Mouse (Mus musculus): ENCODE data around the gene Ppp2r5c. TPM values are rescaled to one million over a fixed set of nuclear protein-coding genes. Genes with fewer than 3 reads are reported as not detected.

Gene Ppp2r5c
- polyA plus RNA-seq, 1 experiment from 2014 or later: 66.0 TPM

- Histone ChIP-seq H3K4me2 (no peak overlapping the region), H3K9ac (no peak overlapping the region), H3K36me3 (replicated peaks) (peaks cover 89% of the 10 kb centered on the region), H3K27ac (replicated peaks) (no peak overlapping the region), H3K4me3 (replicated peaks) (no peak overlapping the region), H3K9me3 (replicated peaks) (no peaks in the 10 kb centered on the region), H3K27me3 (no peaks in the 10 kb centered on the region), H3K4me1 (replicated peaks) (0 out of 2 replicates have a peak, but pooled peaks cover 3% of the 10 kb centered on the region)
- 91% methylated on average over 7 of the region's 7 CpGs for WGBS (ENCODE audit: insufficient replicate concordance)
- no peak for ATAC-seq (ENCODE audit: insufficient read depth)
These were observed 111.3 kb downstream of the Ppp2r5c start for GRCm38 (mm10) chr12:110558175-110558574.

DNA sequence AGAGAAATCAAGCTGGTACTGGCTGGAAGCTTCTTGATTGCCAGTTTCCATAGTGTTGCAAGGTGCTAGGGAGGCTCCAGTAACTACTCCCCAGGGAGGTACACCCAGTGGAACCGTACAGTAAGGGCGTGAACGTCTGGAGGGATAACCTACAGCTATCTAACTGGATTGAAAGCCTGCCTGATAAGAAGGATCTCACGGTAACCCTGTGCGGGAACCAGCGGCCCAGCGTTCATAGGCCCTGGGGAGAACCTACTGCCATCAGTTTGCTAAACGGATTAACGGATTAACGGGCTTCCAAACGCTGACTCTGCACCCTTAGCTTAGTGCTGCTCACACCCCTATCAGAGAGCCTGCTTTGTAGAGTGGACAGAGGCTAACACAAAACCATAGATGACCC is 116.5 kb downstream of the Ppp2r5c start:
- Histone ChIP-seq H3K4me1 (replicated peaks) (peaks cover 22% of the 10 kb centered on the region; the same call in 1 of the 2 replicates), H3K27ac (replicated peaks) (no peak overlapping the region), H3K27me3 (no peaks in the 10 kb centered on the region), H3K9me3 (replicated peaks) (no peaks in the 10 kb centered on the region), H3K9ac (no peak overlapping the region), H3K4me3 (replicated peaks) (no peak overlapping the region), H3K4me2 (no peak overlapping the region), H3K36me3 (replicated peaks) (peaks cover 87% of the 10 kb centered on the region)
- ATAC-seq (ENCODE audit: insufficient read depth): peak; percentile 62
- 67% methylated on average over 11 of the region's 11 CpGs for WGBS (ENCODE audit: insufficient replicate concordance)

GRCm38 (mm10) chr12:110564848-110565247 is 117.9 kb downstream of the Ppp2r5c start:
- Histone ChIP-seq H3K36me3 (replicated peaks) (peaks cover 87% of the 10 kb centered on the region), H3K9me3 (replicated peaks) (no peaks in the 10 kb centered on the region), H3K27me3 (no peaks in the 10 kb centered on the region), H3K4me3 (replicated peaks) (no peak overlapping the region), H3K4me2 (no peak overlapping the region), H3K9ac (no peak overlapping the region), H3K4me1 (replicated peaks) (peaks cover 22% of the 10 kb centered on the region; the same call in 1 of the 2 replicates), H3K27ac (replicated peaks) (peak overlapping the region; percentile 11)
- ATAC-seq (ENCODE audit: insufficient read depth): peak; percentile 81
- WGBS (ENCODE audit: insufficient replicate concordance): 77% methylated on average over 11 of the region's 11 CpGs

DNA sequence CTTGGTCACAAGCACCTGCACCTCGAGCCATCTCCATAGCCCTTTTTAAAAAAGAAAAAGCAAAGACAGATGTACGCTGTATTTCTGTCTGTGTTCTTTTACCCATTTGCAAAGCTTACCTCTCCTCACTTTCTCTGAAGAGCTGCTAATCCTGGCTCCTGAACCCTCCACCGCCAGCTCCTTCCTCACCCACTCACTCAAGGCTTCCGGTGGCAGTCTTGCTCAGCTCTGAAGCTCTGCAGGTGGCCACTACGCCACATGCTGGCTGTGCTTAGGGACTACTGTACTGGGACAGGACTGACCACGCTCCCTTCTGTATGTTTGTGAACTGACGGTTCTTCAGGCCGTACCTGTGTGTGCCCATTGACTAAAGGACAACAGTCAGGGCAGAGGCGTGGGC is 119.4 kb downstream of the Ppp2r5c start:
- Histone ChIP-seq H3K4me3 (replicated peaks) (no peak overlapping the region), H3K27ac (replicated peaks) (no peak overlapping the region), H3K9me3 (replicated peaks) (no peaks in the 10 kb centered on the region), H3K36me3 (replicated peaks) (peaks cover 87% of the 10 kb centered on the region), H3K4me1 (replicated peaks) (peaks cover 22% of the 10 kb centered on the region; the same call in 1 of the 2 replicates), H3K9ac (no peak overlapping the region), H3K27me3 (no peaks in the 10 kb centered on the region), H3K4me2 (no peak overlapping the region)
- no peak for ATAC-seq (ENCODE audit: insufficient read depth)
- 83% methylated on average over 9 of the region's 9 CpGs for WGBS (ENCODE audit: insufficient replicate concordance)

GRCm38 (mm10) chr12:110571050-110571449 is 124.1 kb downstream of the Ppp2r5c start:
- no peak overlapping the region for H3K27ac ChIP-seq (replicated peaks)
- peaks cover 64% of the 10 kb centered on the region for H3K36me3 ChIP-seq (replicated peaks)
- no peaks in the 10 kb centered on the region for H3K27me3 ChIP-seq
- no peak for ATAC-seq (ENCODE audit: insufficient read depth)
- no peak overlapping the region for H3K4me2 ChIP-seq
- H3K9me3 ChIP-seq (replicated peaks): no peaks in the 10 kb centered on the region
- no peaks in the 10 kb centered on the region for H3K4me1 ChIP-seq (replicated peaks)
- no peak overlapping the region for H3K9ac ChIP-seq
- 82% methylated on average over 10 of the region's 10 CpGs for whole genome bisulfite sequencing (ENCODE audit: insufficient replicate concordance)
- H3K4me3 ChIP-seq (replicated peaks): no peak overlapping the region

DNA sequence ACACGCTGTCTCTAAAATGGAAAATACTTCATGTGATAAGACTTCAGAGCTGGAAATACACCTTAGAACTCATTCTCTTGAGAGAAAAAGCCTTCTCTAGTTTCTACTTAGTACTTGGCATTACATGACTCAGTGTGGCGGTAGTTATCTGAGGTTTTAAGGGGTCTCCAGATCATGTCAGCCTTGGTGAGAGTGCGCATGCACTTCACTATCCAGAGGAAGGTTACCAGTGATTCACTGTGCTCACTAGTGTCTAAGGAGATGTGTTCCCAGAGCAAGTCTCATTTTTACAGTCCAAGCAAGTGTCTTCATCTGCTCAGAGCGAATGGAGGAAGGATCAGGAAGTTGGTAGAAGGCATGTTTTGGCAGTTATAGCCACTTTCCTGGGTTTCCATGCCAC is 125.4 kb downstream of the Ppp2r5c start:
- H3K9ac ChIP-seq: no peak overlapping the region
- no peak overlapping the region for H3K4me3 ChIP-seq (replicated peaks)
- no peak overlapping the region for H3K4me2 ChIP-seq
- 85% methylated on average over 4 of the region's 4 CpGs for WGBS (ENCODE audit: insufficient replicate concordance)
- no peaks in the 10 kb centered on the region for H3K4me1 ChIP-seq (replicated peaks)
- no peak overlapping the region for H3K27ac ChIP-seq (replicated peaks)
- H3K27me3 ChIP-seq: no peaks in the 10 kb centered on the region
- H3K36me3 ChIP-seq (replicated peaks): peaks cover 53% of the 10 kb centered on the region
- ATAC-seq (ENCODE audit: insufficient read depth): no peak
- no peaks in the 10 kb centered on the region for H3K9me3 ChIP-seq (replicated peaks)

- no peak overlapping the region for H3K4me3 ChIP-seq (replicated peaks)
These were observed 126.7 kb downstream of the Ppp2r5c start for GRCm38 (mm10) chr12:110573635-110574034.

GRCm38 (mm10) chr12:110575926-110576325 is 129.0 kb downstream of the Ppp2r5c start:
- Histone ChIP-seq H3K4me1 (replicated peaks) (no peaks in the 10 kb centered on the region), H3K4me2 (no peak overlapping the region), H3K27me3 (no peaks in the 10 kb centered on the region), H3K36me3 (replicated peaks) (peaks cover 27% of the 10 kb centered on the region), H3K4me3 (replicated peaks) (no peak overlapping the region), H3K27ac (replicated peaks) (no peak overlapping the region), H3K9me3 (replicated peaks) (no peaks in the 10 kb centered on the region), H3K9ac (no peak overlapping the region)
- no peak for ATAC-seq (ENCODE audit: insufficient read depth)
- WGBS (ENCODE audit: insufficient replicate concordance): 71% methylated on average over 4 of the region's 4 CpGs

More at GRCm38 (mm10) chr12:110573635-110574034, 126.7 kb downstream of the Ppp2r5c start:
- Histone ChIP-seq H3K27ac (replicated peaks) (no peak overlapping the region), H3K9me3 (replicated peaks) (no peaks in the 10 kb centered on the region), H3K4me2 (no peak overlapping the region), H3K9ac (no peak overlapping the region), H3K36me3 (replicated peaks) (peaks cover 40% of the 10 kb centered on the region), H3K27me3 (no peaks in the 10 kb centered on the region), H3K4me1 (replicated peaks) (no peaks in the 10 kb centered on the region)
- 68% methylated on average over 8 of the region's 8 CpGs for WGBS (ENCODE audit: insufficient replicate concordance)
- no peak for ATAC-seq (ENCODE audit: insufficient read depth)

DNA sequence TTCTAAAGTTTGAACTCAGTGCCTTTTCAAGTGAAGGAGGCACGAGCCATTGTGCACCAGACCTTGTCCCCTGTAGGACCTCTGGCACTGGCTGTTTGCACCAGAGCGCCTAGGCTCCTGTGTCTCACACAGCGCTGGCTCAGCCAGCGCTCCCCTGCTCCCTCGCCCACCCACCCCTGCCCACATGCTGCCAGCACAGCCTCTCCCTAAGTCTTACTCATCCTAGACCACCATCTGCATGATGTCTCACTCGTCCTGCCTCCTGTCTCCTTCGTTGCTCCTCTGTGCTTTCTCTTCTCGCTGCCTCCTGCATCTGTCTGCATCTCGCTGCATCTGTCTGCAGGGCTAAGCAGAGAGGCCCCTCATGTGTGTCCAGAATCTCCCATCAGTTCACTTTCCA is 131.4 kb downstream of the Ppp2r5c start:
- no peak overlapping the region for H3K4me2 ChIP-seq
- H3K27ac ChIP-seq (replicated peaks): no peak overlapping the region
- WGBS (ENCODE audit: insufficient replicate concordance): 82% methylated on average over 9 of the region's 9 CpGs
- H3K4me3 ChIP-seq (replicated peaks): no peak overlapping the region
- no peaks in the 10 kb centered on the region for H3K4me1 ChIP-seq (replicated peaks)
- no peaks in the 10 kb centered on the region for H3K27me3 ChIP-seq
- H3K9me3 ChIP-seq (replicated peaks): no peaks in the 10 kb centered on the region
- no peak for ATAC-seq (ENCODE audit: insufficient read depth)
- peaks cover 13% of the 10 kb centered on the region; the same call in 1 of the 2 replicates for H3K36me3 ChIP-seq (replicated peaks)
- H3K9ac ChIP-seq: no peak overlapping the region

DNA sequence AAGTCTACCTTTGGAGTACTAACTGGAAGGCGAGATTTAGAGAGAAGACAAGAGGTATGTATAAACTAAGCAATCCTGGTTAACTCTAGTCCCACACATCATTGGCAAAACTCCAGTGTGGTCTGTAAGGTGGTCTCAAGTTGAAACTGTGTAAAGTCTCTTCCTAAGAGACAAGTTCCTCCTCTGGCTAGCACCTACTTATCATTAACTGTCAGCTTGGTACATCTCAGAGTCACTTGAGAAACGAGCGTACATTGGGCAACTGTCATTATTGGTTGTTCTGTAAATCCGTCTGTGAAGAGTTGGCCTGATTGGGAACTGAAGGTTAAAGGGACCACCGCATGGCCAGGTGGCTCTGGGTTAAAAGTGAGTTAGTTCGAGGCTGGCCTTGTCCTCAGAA is 141.7 kb downstream of the Ppp2r5c start:
- Histone ChIP-seq H3K9ac (no peak overlapping the region), H3K36me3 (replicated peaks) (no peaks in the 10 kb centered on the region), H3K4me3 (replicated peaks) (no peak overlapping the region), H3K4me1 (replicated peaks) (peaks cover 29% of the 10 kb centered on the region), H3K27ac (replicated peaks) (no peak overlapping the region), H3K27me3 (0 out of 2 replicates have a peak, but pooled peaks cover 7% of the 10 kb centered on the region), H3K9me3 (replicated peaks) (no peaks in the 10 kb centered on the region), H3K4me2 (no peak overlapping the region)
- no peak for ATAC-seq (ENCODE audit: insufficient read depth)
- WGBS (ENCODE audit: insufficient replicate concordance): 45% methylated on average over 6 of the region's 6 CpGs

- H3K9me3 ChIP-seq (replicated peaks): no peaks in the 10 kb centered on the region
- H3K27ac ChIP-seq (replicated peaks): peak overlapping the region; percentile 88
- peak overlapping the region; percentile 91 for H3K4me3 ChIP-seq (replicated peaks)
- WGBS (ENCODE audit: insufficient replicate concordance): under 1% methylated on average over 15 of the region's 15 CpGs
- peak overlapping the region; percentile 96 for H3K4me2 ChIP-seq
- H3K9ac ChIP-seq: peak overlapping the region; percentile 73
- 0 out of 2 replicates have a peak, but pooled peaks cover 8% of the 10 kb centered on the region for H3K27me3 ChIP-seq
- no peaks in the 10 kb centered on the region for H3K36me3 ChIP-seq (replicated peaks)
- ATAC-seq (ENCODE audit: insufficient read depth): no peak; the same call in none of the 2 replicates
- peaks cover 29% of the 10 kb centered on the region for H3K4me1 ChIP-seq (replicated peaks)
These were observed 143.9 kb downstream of the Ppp2r5c start for GRCm38 (mm10) chr12:110590804-110591259.
